Mouse (Mus musculus): Measurements from ENCODE around the gene Lurap1.

Lurap1 gene

GRCm38 (mm10) chr4:116162142-116162541 lies 11.0 kb upstream of the Lurap1 start:
- DNase-seq (ENCODE audit: extremely low spot score, low read depth, low spot score) = no peak

- no peak for DNase-seq (ENCODE audit: extremely low spot score, low read depth, low spot score)
Observed at GRCm38 (mm10) chr4:116160769-116161168, 9.6 kb upstream of the Lurap1 start.

GRCm38 (mm10) chr4:116159912-116160311 lies 8.8 kb upstream of the Lurap1 start:
- no peak for DNase-seq (ENCODE audit: extremely low spot score, low read depth, low spot score)

- no peak for DNase-seq (ENCODE audit: extremely low spot score, low read depth, low spot score)
Observed at GRCm38 (mm10) chr4:116157882-116158281, 6.7 kb upstream of the Lurap1 start.

- no peak for DNase-seq (ENCODE audit: extremely low spot score, low read depth, low spot score)
Observed at GRCm38 (mm10) chr4:116152702-116153101, 1.6 kb upstream of the Lurap1 start.

GRCm38 (mm10) chr4:116150862-116151221 lies 296 bp downstream of the Lurap1 start:
- DNase-seq (ENCODE audit: extremely low spot score, low read depth, low spot score) = no peak

- no peak for DNase-seq (ENCODE audit: extremely low spot score, low read depth, low spot score)
Observed at GRCm38 (mm10) chr4:116150156-116150861, 829 bp downstream of the Lurap1 start.

- DNase-seq (ENCODE audit: extremely low spot score, low read depth, low spot score) = no peak
Observed at GRCm38 (mm10) chr4:116149812-116150155, 1.4 kb downstream of the Lurap1 start.

GRCm38 (mm10) chr4:116143891-116144717 lies 7.0 kb downstream of the Lurap1 start:
- DNase-seq (ENCODE audit: extremely low spot score, low read depth, low spot score) = no peak

- DNase-seq (ENCODE audit: extremely low spot score, low read depth, low spot score) = no peak
Observed at GRCm38 (mm10) chr4:116143317-116143811, 7.8 kb downstream of the Lurap1 start.

- DNase-seq (ENCODE audit: extremely low spot score, low read depth, low spot score) = no peak
Observed at GRCm38 (mm10) chr4:116142269-116142668, 8.9 kb downstream of the Lurap1 start.

GRCm38 (mm10) chr4:116141736-116142135 lies 9.4 kb downstream of the Lurap1 start:
- no peak for DNase-seq (ENCODE audit: extremely low spot score, low read depth, low spot score)

- DNase-seq (ENCODE audit: extremely low spot score, low read depth, low spot score) = no peak
Observed at GRCm38 (mm10) chr4:116140801-116141574, 10.2 kb downstream of the Lurap1 start.

GRCm38 (mm10) chr4:116137421-116137996 lies 13.6 kb downstream of the Lurap1 start:
- no peak for DNase-seq (ENCODE audit: extremely low spot score, low read depth, low spot score)

GRCm38 (mm10) chr4:116134990-116135389 lies 16.1 kb downstream of the Lurap1 start:
- no peak for DNase-seq (ENCODE audit: extremely low spot score, low read depth, low spot score)

- DNase-seq (ENCODE audit: extremely low spot score, low read depth, low spot score) = no peak
Observed at GRCm38 (mm10) chr4:116133126-116133525, 18.0 kb downstream of the Lurap1 start.

- DNase-seq (ENCODE audit: extremely low spot score, low read depth, low spot score) = no peak
Observed at GRCm38 (mm10) chr4:116127956-116128355, 23.2 kb downstream of the Lurap1 start.

GRCm38 (mm10) chr4:116125803-116126386 lies 25.2 kb downstream of the Lurap1 start:
- DNase-seq (ENCODE audit: extremely low spot score, low read depth, low spot score) = no peak

GRCm38 (mm10) chr4:116123602-116124519 lies 27.3 kb downstream of the Lurap1 start, which contains the start of the genes Rad54l and Pomgnt1:
TSS of gene Rad54l (minus strand) at chr4:116123690.
TSS of gene Pomgnt1 (plus strand) at chr4:116123840.
- peak; percentile 70 for DNase-seq (ENCODE audit: extremely low spot score, low read depth, low spot score)

- DNase-seq (ENCODE audit: extremely low spot score, low read depth, low spot score) = no peak
Observed at GRCm38 (mm10) chr4:116122762-116123161, 28.4 kb downstream of the Lurap1 start.
